Mouse (Mus musculus) midbrain, embryonic 14.5 days (tissue): ENCODE data around the gene Nfyb. TPM values are rescaled to one million over a fixed set of nuclear protein-coding genes. Genes with fewer than 3 reads are reported as not detected.
A peak's percentile ranks its signal among the peaks of the same experiment; 100 is the strongest.

Experiments
- ATAC-seq: fragments of 200-750 bp; cut with Nextera tagmentation; 2 replicates; pipeline ENCODE4 v1.8.0; 2017; ENCODE audit warnings: moderate number of reproducible peaks, moderate library complexity; ENCODE audit not compliant: low FRiP score, low TSS enrichment
- DNase-seq: peaks from one replicate; pipeline ENCODE4 v3.0.0-alpha.2; 2015
- H3K27ac ChIP-seq: fragments of 300-500 bp; sonication (generic); replicated peaks from 2 replicates; pipeline ENCODE4 v1.5.1; 2014; ENCODE audit warnings: mild to moderate bottlenecking, low read depth, low read length, moderate library complexity
- H3K27me3 ChIP-seq: fragments of 300-500 bp; sonication (generic); 2 replicates; pipeline ENCODE4 v1.6.1; 2014; ENCODE audit warnings: low read length, control low read depth, mixed read lengths; ENCODE audit not compliant: control insufficient read depth, insufficient read depth
- H3K36me3 ChIP-seq: fragments of 300-500 bp; sonication (generic); 2 replicates; pipeline ENCODE4 v1.6.1; 2014; ENCODE audit warnings: low read length, control low read depth; ENCODE audit not compliant: control insufficient read depth, insufficient read depth
- H3K4me1 ChIP-seq: fragments of 300-500 bp; sonication (generic); 2 replicates; pipeline ENCODE4 v1.6.1; 2014; ENCODE audit warnings: mild to moderate bottlenecking, antibody characterized with exemption, low read length, control low read depth; ENCODE audit not compliant: control insufficient read depth, insufficient read depth
- H3K4me2 ChIP-seq: fragments of 300-500 bp; sonication (generic); 2 replicates; pipeline ENCODE4 v1.6.1; 2014; ENCODE audit warnings: mild to moderate bottlenecking, low read length, moderate library complexity
- H3K4me3 ChIP-seq: fragments of 300-500 bp; sonication (generic); replicated peaks from 2 replicates; pipeline ENCODE4 v1.5.1; 2014; ENCODE audit warnings: low read depth, low read length
- H3K9ac ChIP-seq: fragments of 300-500 bp; sonication (generic); replicated peaks from 2 replicates; pipeline ENCODE4 v1.6.1; 2014; ENCODE audit warnings: mild to moderate bottlenecking, low read length, moderate library complexity
- H3K9me3 ChIP-seq: fragments of 300-500 bp; sonication (generic); 2 replicates; pipeline ENCODE4 v1.6.1; 2016; ENCODE audit warnings: low read length, control low read depth, mixed read lengths; ENCODE audit not compliant: control insufficient read depth
- WGBS: fragments of 180-500 bp; shearing (Covaris S2); extraction: QIAGEN DNeasy Blood & Tissue Kit; methylation state at CpG from one replicate; pipeline ENCODE4 v1.1.7; 2014; 5-methylcytosine and 5-hydroxymethylcytosine counted together
- polyA plus RNA-seq: library from polyadenylated mRNA; unstranded; fragments of >200 nt; fragmentation: Nextera tagmentation; extraction: Ambion mirVana; gene quantifications from 2 replicates; pipeline ENCODE4 v1.2.1, GENCODE M21; 2014

The Nfyb gene
- polyA plus RNA-seq, 1 experiment from 2014 or later, result 55.9 TPM

DNA sequence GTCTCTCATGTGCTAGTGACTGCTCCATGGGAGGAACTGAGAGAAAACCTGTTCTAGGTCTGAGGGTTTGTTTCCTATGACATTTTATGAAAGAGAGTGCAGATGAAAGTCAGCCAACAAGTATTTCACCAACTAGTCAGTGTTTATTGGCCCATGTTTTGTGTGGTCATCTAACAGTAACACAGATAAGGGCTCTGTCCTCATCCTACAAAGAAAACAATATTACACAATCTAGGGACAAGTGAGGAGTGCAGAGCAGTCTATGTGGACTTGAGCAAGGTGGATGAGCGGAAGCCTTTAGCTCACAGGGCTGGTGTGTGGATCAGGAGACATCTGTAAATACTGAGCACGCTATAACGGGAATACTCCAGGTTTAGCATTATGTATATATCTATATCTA, 5.1 kb downstream of the Nfyb start:
- Histone ChIP-seq H3K4me2 (no peak overlapping the region), H3K4me3 (no peak overlapping the region), H3K27ac (no peak overlapping the region), H3K9me3 (no peaks in the 10 kb centered on the region), H3K9ac (no peak overlapping the region), H3K27me3 (no peaks in the 10 kb centered on the region), H3K36me3 (peaks cover 70% of the 10 kb centered on the region), H3K4me1 (peaks cover 33% of the 10 kb centered on the region)
- no peak for DNase-seq
- ATAC-seq, result no peak
- 96% methylated on average over 3 of the region's 3 CpGs for WGBS

GRCm38 (mm10) chr10:82758368-82758767, 5.6 kb downstream of the Nfyb start:
- Histone ChIP-seq H3K36me3 (peaks cover 75% of the 10 kb centered on the region), H3K27ac (no peak overlapping the region), H3K27me3 (no peaks in the 10 kb centered on the region), H3K9me3 (no peaks in the 10 kb centered on the region), H3K4me3 (no peak overlapping the region), H3K4me1 (peaks cover 33% of the 10 kb centered on the region), H3K9ac (no peak overlapping the region), H3K4me2 (no peak overlapping the region)
- WGBS, result 41% methylated on average over 6 of the region's 6 CpGs
- DNase-seq (peak; percentile 59), ATAC-seq (no peak)

- Histone ChIP-seq H3K36me3 (peaks cover 86% of the 10 kb centered on the region), H3K4me1 (peaks cover 29% of the 10 kb centered on the region), H3K9ac (no peak overlapping the region), H3K4me2 (no peak overlapping the region), H3K4me3 (no peak overlapping the region), H3K9me3 (no peaks in the 10 kb centered on the region), H3K27ac (no peak overlapping the region), H3K27me3 (no peaks in the 10 kb centered on the region)
- no peak for ATAC-seq
- no peak for DNase-seq
- WGBS, result 86% methylated on average over 9 of the region's 9 CpGs
Measured at GRCm38 (mm10) chr10:82757341-82757740, 6.6 kb downstream of the Nfyb start.

- H3K4me1 ChIP-seq, result peaks cover 23% of the 10 kb centered on the region
- DNase-seq, result no peak
- H3K36me3 ChIP-seq, result peaks cover 93% of the 10 kb centered on the region
- no peak overlapping the region for H3K9ac ChIP-seq
- WGBS, result 90% methylated on average over 9 of the region's 9 CpGs
- H3K27ac ChIP-seq, result no peak overlapping the region
- H3K9me3 ChIP-seq, result no peaks in the 10 kb centered on the region
- H3K27me3 ChIP-seq, result no peaks in the 10 kb centered on the region
- H3K4me3 ChIP-seq, result no peak overlapping the region
- ATAC-seq, result no peak
- H3K4me2 ChIP-seq, result no peak overlapping the region
Measured at GRCm38 (mm10) chr10:82756466-82756865, 7.5 kb downstream of the Nfyb start.

DNA sequence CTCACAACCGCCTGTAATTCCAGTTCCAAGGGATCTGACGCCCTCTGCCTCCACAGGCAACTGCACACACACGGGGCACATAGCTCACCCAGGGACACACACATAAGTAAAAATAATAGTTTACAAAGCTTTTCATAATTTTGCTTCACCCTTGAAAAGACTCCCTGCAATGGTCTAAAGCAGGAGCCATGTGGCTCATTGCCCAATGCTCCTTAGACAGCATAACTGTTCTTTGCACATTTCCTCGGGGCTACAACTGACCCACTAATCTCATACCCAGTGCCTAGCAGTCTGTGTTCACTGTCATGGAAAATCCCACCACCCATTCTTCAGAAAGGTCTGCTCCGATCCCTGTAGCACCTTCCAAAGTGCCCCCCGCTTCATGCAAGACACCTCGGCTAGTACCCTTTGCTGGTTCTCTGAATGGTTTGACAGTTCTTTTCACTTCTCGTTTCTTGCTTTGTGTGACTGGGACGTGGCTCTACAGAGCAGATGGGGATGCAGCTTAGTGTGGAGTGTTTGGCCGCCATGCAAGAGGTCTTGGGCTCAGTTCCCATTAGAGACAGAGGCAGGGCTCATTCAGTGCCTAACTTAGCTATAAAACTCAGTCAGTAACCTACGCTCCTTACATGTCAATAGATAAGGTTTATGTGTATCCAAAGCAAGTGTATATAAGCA, 8.6 kb downstream of the Nfyb start:
- Histone ChIP-seq H3K9ac (no peak overlapping the region), H3K36me3 (peaks cover 97% of the 10 kb centered on the region), H3K4me3 (no peak overlapping the region), H3K4me2 (no peak overlapping the region), H3K27ac (no peak overlapping the region), H3K4me1 (peaks cover 12% of the 10 kb centered on the region), H3K27me3 (no peaks in the 10 kb centered on the region), H3K9me3 (no peaks in the 10 kb centered on the region)
- 95% methylated on average over 11 of the region's 11 CpGs for WGBS
- DNase-seq, result no peak
- ATAC-seq, result no peak

DNA sequence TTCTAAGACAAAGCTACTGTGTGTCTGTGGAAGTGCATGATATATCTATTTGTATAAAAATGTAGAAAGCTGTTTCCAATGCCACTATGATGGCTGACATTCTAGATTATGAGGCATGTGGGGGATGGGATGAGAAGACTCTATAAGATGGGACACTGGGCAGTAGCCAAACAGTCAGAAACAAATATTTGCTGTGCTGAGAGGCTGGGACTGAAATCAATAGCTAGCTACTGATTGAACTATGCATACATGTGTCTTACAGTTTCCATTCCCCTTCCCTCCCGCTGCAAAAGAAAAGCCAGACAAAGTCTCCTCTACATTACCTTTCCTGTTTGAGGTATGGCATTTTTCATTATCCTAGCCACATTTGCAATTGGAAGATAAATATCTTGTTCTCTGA, 9.3 kb downstream of the Nfyb start:
- H3K9ac ChIP-seq, result no peak overlapping the region
- peaks cover 5% of the 10 kb centered on the region; the same call in 1 of the 2 replicates for H3K4me1 ChIP-seq
- H3K27me3 ChIP-seq, result no peaks in the 10 kb centered on the region
- no peak overlapping the region for H3K4me2 ChIP-seq
- H3K4me3 ChIP-seq, result no peak overlapping the region
- 94% methylated on average over 1 of the region's 1 CpGs for WGBS
- H3K36me3 ChIP-seq, result peaks cover 96% of the 10 kb centered on the region
- H3K27ac ChIP-seq, result no peak overlapping the region
- no peaks in the 10 kb centered on the region for H3K9me3 ChIP-seq
- no peak for DNase-seq
- ATAC-seq, result no peak

- Histone ChIP-seq H3K9ac (no peak overlapping the region), H3K4me3 (no peak overlapping the region), H3K36me3 (peaks cover 96% of the 10 kb centered on the region), H3K27ac (no peak overlapping the region), H3K4me2 (no peak overlapping the region), H3K27me3 (no peaks in the 10 kb centered on the region), H3K4me1 (no peaks in the 10 kb centered on the region), H3K9me3 (no peaks in the 10 kb centered on the region)
- WGBS, result 96% methylated on average over 3 of the region's 3 CpGs
- DNase-seq, result no peak
- no peak for ATAC-seq
Measured at GRCm38 (mm10) chr10:82752921-82753320, 11.0 kb downstream of the Nfyb start.

- 98% methylated on average over 6 of the region's 6 CpGs for WGBS
Measured at GRCm38 (mm10) chr10:82750778-82751177, 13.2 kb downstream of the Nfyb start.

More at GRCm38 (mm10) chr10:82750778-82751177, 13.2 kb downstream of the Nfyb start:
- H3K27ac ChIP-seq, result no peak overlapping the region
- H3K4me1 ChIP-seq, result no peaks in the 10 kb centered on the region
- no peak overlapping the region for H3K4me3 ChIP-seq
- H3K9ac ChIP-seq, result no peak overlapping the region
- DNase-seq, result no peak
- H3K9me3 ChIP-seq, result no peaks in the 10 kb centered on the region
- no peaks in the 10 kb centered on the region for H3K27me3 ChIP-seq
- H3K4me2 ChIP-seq, result no peak overlapping the region
- no peak for ATAC-seq
- H3K36me3 ChIP-seq, result peaks cover 97% of the 10 kb centered on the region
